Mouse (Mus musculus): ENCODE results near the gene Prph.

DNA sequence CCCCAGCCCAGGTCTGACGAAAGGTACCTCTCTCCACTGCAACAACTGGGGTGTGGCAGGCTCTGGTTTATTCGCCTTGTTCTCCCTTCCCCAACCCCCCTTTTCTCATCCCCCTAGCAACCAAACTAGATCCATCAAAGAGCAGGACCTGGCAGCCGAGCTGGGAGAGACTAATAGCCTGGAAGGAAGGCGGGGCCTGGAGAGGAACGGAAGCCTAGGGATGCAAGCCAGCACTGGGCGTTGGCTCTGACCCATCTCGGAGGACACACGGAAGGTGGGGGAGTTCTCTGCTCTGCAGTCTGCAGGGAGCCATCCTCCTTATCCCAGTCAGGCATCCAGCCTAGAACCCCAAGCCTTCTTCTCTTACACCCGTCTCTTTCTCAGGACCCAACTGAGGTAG lies 1.6 kb upstream of the Prph start:
- no peak for TF ChIP-seq POLR2A (IDR thresholded peaks at IDR 0.05; ENCODE audit: insufficient read depth, low read depth, low read length)
- TF ChIP-seq CTCF (IDR thresholded peaks at IDR 0.05; ENCODE audit: insufficient read depth, low read depth, low read length): no peak

Measured in olfactory bulb, adult 2 months (tissue).